Mouse (Mus musculus): ENCODE measurements around the gene Adamtsl1.

- TF ChIP-seq CTCF (IDR thresholded peaks at IDR 0.05; ENCODE audit: borderline replicate concordance, control insufficient read depth, extremely low read depth, insufficient read depth, low read length, poor library complexity) (no peak), POLR2A (IDR thresholded peaks at IDR 0.05; ENCODE audit: control insufficient read depth, extremely low read depth, insufficient read depth, low read length, poor library complexity) (no peak)
These were observed 710.9 kb downstream of the Adamtsl1 start for GRCm38 (mm10) chr4:86224875-86225274.

Measured in thymus, adult 2 months (tissue).